Mouse (Mus musculus): Measurements from ENCODE around the gene Tns3.

DNA sequence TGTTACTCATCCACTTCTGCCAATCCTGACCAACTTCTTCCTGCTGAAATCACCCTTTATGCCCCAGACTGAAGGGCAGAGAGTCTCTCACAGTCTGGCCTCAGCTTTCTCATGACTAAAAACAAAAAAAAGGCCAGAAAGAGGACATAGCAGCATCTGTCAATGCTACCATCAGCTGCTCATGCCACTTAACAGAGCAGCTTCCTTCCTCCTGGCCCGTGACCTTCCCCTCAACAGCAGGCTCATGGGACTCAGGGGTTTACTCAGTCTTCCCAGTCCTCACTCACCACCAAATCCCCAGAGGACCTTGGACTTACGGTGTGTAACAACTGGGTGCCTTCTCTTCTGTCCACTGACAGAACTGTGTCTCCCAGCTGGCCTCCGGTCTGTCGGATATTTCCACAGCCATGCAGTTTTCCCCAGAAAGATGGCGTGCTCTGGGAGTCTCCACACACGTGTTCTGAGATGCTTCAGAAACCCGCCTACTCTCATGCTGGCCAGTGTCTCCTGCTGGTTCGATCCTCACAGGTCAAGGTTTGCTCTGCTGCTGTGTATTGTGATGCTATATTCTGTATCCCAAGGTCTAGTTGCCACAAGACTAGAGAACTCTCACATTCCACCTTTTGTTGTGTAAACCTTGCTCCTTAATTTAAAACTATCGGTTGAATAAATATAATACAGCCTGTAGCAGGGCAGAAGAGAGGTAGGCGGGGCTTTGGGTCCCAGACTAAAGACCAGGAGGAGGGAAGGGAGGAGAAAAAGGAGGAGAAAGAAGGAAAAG lies 59.4 kb downstream of the Tns3 start:
- TF ChIP-seq CTCF (IDR thresholded peaks at IDR 0.05 in 2 of 3, conservative IDR thresholded peaks at IDR 0.05 in 1 of 3; ENCODE audit: control insufficient read depth in 1 of 3, insufficient read depth in 1 of 3, low read depth in 2 of 3, low read length in 3 of 3, poor library complexity in 1 of 3, severe bottlenecking in 1 of 3) (no peak), EP300 (IDR thresholded peaks at IDR 0.05; ENCODE audit: low read depth in 1 of 2, low read length in 2 of 2) (no peak), MXI1 (IDR thresholded peaks at IDR 0.05; ENCODE audit: low read depth, low read length) (no peak), TCF12 (IDR thresholded peaks at IDR 0.05; ENCODE audit: low read depth, low read length) (no peak)

Data from MEL (cell line).